Mouse (Mus musculus) thymus, postnatal 25 days (tissue): ENCODE data around the gene Fbxw4.

Experiments
- DNase-seq: peaks from one replicate; pipeline ENCODE4 v3.0.0; 2022

Gene Fbxw4

DNA sequence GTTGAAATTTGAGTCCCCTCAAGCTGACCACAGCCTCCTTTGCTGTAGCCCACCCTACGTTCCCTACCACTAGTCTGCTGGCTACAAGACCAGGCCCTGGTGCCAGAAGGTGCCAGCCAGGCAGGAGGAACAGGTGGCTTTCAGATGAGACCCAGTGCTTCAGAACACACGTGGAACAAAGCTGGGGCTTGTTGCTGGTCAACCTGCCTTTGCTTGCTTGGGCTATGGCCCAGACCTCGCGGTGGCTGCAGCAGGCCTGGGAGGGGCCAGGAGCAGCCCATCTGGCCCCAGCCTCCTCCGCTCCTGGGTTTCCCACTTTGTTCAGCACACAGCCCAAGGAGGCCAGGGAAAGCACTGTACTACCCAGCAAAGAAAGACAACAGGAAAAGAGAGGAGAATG, 49.3 kb downstream of the Fbxw4 start:
- DNase-seq, result no peak

DNA sequence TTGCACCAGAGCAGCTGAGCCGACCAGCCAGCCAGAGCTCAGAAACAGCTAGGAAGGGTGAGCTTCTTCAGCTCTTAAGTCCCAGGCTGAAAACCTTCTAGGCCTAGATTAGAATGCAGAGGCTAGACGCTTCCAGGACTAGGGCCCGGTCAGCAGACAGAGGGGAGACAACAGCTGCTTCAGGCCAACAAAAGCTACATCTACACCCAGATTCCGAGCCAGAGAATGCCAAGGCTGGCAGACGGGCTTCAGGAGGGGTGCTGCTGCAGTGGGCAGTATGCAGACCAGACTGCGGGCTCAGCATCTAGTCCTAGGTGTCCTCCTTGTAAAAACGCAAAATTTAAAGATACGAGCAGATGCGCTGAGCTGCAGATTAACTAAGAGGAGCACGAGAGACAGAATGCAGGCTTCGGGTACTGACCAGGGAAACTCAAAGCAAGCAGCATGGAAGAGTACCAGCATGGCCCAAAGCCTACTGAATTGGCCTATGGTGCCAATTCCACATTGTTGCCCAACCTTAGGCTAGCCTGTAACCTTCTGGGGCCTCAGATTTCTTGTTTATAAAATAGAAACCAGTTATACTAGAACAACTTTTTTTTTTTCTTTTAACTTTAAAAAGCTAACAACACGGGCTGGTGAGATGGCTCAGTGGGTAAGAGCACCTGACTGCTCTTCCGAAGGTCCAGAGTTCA, 51.3 kb downstream of the Fbxw4 start:
- no peak for DNase-seq

DNA sequence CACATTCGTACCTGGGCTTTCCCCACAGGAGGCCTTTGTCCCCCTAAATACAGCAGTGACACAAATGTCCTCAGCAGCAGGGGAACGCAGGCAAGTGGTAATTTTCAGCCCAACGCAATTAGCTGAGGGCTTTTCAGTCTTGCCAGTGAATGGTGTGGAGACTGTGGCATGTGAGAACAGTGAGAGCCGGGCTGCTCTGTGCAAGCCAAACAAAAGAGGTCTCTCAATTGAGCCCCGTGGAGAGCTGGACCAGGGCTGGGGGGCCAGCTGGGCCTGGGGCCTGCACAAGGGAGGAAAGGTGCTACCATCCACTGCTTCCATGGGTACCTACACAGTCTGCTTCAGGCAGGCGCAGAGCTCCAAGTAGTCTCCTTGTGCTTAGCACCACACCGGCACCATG, 52.6 kb downstream of the Fbxw4 start:
- no peak for DNase-seq

DNA sequence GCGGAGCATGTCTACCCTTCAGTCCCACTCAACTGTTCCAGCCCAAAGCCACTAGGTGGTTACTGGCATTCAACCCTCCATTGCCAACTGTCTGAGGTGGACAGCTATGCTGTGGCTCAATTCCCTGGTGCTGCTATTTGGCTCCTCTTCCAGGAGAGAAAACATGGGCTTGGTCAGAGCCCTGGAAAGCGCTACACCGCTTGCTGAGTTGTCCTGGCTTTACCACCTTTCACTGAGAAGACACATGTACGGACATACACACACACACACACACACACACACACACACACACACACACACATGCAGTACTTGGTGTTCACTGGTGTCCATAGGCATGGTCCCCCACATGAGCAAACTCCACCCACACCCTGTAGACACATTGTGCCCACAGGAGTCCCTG, 53.4 kb downstream of the Fbxw4 start:
- no peak for DNase-seq

DNA sequence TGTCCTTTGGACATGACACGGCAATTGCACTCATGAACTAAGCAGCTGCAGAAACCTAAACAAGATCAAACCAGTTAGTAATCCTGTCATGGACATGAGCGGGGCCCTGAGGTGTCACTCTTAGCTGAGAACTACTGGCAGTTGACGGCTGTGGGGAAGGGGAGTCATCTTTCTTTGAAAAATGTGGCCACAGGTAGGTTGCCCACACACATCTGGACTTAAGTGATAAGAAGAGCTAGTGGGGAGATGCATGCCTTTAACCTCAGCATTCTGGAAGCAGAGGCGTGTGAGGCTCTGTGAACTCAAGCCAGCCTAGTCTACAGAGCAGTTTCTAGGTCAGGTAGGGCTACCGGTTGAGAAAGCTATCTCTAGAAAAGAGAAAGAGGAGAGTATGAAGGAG, 57.5 kb downstream of the Fbxw4 start:
- DNase-seq, result no peak

DNA sequence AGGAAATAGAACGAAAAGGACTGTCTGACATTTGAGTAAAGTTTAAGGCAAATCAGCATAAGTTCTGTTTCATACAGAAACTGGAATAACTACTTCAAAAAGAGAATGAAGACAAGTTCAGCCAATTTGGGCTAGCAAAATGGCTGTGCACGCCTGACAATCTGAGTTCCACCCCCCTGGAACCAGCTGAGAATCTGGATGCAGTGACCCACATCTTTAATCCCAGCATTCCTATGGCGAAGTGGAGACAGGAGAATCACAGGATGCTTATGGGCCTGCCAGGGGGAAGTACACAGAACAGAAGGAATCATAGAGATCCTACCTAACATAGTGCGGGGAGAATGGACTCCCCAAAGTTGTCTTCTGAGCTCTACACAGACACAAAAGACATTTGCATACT, 63.0 kb downstream of the Fbxw4 start:
- no peak for DNase-seq

DNA sequence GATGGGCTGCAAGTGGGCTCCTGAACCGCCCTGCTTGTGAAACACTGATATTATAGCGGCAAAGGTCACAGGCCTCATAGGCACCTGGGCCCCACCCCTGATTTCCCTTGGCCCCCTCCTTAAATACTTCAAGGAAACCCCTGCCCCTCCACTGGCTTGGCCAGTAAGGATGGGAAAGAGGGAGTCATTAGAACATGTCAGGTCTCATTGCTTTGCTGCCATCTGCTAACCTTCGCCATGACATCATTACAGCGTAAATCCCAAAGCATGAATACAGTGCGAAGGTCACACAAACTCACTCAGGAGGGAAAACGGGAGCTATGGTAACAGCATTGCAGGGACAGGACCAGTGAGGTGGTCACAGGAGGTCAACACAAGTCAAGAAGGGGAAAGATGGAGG, 63.7 kb downstream of the Fbxw4 start:
- DNase-seq, result no peak

DNA sequence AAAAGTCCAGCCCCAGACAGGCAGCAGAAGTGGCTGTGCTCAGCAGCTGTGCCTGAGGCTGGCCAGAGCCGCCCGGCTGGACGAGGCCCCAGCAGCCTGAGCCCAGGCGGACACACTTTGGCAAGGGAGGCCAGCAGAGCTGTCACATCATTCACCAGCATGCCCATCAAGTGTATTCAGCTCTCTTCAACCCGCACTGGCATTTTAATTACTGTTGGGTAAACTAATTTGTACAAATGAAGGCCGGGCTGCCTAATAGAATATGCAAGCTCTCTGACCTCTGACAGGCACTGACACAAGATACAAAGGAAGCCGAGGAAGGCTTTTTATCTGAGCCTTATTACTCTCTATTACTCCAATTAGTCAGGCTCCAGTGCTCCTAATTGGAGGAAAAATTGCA, 64.1 kb downstream of the Fbxw4 start:
- DNase-seq, result no peak

DNA sequence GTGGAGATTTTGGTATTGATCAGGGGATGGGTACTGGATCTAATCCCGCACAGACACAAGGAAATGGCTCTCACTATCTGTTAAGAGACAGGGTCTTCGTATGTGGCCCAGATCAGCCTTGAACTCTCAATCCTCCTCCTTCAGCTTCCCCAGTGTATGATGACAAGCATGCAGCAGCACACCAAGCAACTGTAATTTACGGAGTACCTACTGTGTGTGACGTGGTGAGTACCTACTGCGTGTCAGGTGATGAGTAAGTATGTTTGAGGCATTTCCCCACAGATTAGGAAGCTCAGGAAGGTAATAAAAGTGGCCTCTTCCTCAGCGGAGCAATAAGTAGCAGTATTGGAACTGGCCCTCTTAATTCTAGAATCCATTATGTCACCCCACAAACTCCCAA, 64.6 kb downstream of the Fbxw4 start:
- DNase-seq, result no peak

DNA sequence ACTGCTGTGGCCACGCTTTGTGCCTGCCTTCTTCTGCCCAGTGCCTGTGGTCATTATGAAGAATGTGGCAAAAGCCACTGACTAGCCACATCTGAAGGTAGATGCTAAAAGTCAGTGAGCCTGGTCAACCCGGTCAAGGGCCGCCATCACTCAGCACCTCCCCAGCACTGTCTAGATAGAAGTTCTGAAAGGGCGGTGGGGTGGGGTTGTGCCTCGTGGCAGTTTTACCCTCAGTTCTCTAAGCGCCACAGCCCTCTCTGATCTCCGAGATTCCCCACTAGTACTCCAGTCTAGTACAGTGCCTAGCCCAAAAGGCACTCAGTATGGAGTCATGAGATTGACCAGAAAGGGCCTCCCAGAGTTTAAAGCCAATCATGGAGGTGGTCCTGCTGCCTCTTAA, 66.0 kb downstream of the Fbxw4 start:
- DNase-seq, result no peak

DNA sequence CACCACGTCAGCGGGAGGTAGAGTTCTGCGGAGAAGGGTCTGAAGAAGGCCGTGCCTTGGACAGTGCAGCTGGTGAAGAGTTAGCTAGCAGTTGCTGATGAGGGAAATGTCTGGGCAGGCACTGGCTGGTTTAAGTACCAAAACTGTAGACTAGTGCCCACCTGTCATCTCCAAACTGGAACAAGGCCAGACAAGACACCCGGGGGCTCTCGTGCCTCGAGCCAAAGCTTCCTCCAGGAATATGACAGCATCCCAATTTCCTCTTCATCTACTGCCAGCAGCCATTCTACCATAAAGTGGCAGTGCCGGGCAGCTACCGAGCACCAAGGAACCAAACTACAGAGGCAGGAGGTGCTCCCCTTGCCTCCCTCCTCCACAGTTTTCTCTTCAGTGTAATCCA, 67.2 kb downstream of the Fbxw4 start:
- DNase-seq, result no peak

DNA sequence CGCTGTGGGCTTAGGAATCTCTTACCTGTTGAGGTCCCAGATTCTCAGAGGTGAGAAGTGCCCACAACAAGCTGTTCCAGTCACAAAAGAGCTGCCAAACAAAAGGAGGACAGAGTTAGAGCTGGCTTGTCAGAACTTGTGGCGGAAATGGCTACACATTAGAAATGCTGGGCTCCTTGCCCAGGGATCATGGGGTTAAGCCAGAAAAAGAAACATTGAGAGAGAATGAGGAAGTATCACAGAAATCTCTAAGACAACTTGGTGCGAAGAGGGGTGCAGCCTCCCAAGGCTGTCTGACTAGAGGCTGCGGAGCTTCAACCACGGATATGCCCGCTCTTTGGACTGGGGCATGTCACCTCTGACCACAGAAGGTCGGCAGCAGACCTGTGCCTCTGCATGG, 68.4 kb downstream of the Fbxw4 start:
- DNase-seq, result no peak

DNA sequence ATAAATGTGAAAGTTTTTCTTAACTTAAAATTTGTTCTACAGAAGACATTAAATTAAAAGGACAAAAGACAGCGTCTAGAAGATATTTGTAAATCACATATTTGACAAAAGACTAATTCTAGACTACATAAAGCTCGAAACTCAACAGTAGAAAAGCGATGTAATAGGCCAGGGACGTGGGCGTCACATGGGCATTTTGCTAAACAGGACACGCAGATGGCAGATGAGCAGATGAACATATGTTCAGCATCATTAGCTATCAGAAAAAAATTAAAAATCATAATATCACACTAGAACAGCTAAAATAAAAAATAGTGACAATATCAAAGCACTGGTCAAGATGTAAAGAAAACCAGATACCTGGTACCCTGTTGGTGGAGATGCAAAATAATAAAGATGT, 70.4 kb downstream of the Fbxw4 start:
- no peak for DNase-seq

DNA sequence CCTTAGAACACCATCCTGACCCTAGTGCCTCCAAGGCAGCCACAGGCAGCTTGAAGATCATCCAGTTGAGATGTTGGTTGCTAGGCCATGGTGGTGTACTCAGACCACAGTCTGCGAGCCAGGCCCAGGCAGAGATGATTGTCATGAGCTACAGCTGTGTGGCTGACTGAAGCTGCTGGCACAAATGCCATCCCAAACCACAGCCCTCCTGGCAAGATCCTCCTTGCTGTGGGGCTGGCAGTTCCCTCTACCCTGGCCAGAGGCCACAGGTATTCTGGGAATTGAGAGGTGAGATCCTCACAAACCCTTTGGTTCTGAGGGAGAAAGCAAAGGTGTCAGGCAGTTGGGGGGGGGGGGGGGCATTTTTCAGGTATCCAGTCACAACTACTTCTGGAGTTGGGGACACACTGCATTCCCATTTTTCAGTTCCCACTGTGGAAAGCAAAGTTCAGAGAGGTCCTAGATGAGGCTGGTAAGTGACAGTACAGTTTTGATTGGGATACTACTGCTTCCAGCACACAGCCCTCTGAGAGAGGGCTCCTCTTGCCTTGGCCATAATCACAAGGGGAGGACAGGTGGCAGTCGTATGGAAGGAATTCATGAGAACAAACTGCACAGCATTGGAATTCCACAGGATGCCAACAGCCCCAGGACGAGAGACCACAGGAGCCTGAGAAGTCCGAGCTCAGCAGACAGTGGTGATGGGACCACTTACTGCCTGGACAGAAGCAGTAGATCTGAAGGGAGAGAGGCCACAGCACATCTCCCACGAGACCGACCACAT, 72.4 kb downstream of the Fbxw4 start:
- no peak for DNase-seq

DNA sequence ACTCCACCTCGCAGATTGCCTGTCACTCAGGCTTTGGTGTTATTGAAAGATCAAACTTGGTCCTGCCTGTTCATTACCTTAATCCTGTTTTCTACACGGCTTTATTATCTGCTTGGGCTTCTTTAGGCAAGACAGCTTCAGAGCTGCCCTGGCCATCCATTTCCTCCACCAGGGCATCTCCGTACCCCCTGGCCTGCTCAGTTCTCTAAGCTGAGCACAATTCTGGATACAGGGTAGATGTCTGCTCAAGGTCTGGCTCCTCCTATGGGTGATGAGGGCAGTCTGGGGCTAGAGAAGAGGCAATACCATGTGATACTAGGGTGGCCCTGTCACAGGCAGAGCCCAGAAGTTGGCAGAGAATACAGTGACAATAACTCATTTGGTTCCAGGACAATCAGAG, 73.3 kb downstream of the Fbxw4 start:
- no peak for DNase-seq

DNA sequence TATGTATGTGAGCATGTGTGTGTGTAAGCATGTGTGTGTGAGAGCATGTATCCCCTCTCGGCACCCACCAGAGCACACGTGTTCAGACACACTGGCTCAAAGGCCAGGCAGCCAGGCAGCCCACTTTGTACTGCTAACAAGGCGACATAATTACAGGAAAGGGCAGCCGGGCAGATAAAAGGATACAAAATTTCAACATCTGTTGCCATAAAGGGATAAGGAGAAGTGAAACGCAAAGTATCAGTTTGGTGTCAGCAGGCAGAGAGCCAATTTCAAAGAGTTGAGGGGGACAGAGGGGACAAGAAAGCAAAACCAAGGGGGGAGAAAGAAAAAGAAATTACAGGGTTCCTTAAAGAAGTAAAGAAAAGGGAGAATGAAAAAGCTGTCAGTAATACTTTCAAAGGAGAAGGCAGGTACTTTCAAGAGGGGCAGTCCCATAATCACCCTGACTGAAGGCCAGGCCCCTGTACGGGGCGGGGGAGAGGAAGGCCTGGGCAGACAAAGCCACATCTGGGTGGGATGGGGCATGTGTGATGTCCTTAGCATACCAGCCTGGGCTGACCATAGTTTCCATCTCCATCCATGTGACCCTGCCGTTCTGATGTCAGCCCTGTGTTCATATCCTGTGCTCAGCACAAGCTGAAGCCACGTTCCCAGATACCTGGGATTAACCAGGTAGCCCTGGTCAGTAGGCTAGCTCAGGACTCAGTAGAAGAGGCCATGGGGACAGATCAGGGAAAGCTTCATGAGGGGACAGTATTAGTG, 75.1 kb downstream of the Fbxw4 start:
- no peak for DNase-seq

DNA sequence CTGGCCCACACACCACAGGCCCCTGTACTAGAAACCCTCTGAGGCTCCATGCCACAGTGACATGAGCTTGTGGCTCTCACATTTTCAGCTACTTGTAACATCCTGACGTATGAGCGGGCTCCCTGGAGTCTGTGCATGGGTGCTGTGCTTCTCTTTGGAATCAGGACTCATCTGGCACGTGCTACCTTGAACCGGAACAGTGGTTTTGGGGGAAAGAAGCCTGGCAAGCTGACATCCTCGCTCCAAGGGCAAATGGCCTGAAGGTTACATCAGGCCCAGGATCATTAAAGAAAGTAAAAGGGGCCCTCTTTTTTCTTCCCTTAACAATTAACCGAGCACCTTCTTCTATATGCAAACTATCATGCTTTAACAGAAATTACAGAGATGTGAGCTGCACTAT, 77.0 kb downstream of the Fbxw4 start:
- DNase-seq, result no peak

DNA sequence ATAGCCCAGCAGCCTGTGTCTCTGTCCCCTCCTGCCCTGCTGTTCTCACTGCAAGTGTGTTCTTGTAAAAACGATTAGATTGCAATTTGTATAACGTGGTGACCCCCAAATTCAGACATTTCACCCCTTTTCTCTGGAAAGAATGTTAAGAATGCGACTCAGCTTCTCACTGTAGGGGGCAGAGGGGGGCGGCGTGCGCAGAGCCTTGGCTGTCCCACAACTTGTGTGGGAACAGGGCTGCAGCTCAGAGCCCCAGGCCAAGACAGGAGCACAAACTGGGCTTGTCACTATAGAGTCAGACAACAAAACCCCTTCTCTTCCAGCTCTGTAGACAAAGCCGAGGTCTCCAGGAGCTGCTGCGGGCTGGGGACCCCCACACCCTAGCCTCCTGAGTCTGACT, 78.0 kb downstream of the Fbxw4 start:
- DNase-seq, result no peak

DNA sequence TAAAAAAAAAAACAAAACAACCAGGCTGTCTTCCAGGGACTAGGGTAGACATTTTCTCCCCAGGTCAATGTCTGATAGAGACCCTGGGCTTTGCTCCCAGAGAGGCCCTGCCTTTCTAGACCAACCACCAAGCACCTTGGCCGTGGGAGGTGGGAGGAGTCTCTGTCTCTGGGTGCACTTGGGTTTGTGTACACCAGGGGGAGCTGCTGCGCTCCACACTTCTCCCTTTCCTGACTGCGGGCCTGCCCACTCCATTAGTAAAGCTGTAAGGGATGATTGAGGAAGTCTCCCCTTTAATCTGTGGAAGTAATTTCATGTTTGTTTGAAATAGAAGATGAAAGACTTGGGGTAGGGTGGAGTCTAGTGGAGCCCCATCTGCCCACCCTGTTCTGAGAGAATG, 78.9 kb downstream of the Fbxw4 start:
- peak; percentile 71 for DNase-seq

DNA sequence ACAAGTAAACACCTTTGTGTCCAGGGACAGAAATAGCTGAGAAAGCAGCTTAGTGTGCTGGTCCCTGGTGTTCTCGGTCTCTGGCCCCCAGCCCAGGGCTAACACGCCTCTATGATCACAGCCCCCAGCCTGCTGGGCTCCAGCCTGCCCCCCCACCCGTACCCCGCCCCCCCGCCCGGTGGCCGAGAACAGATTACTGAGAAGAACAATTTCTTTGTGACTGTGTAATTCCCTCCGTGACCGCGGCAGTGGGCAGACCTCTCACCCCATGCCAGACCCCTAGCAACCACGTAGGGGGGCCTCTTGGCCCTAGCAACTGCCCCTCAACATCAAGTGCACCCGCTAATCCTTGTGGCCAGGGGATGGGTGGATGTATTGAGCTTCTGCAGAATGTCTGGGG, 79.9 kb downstream of the Fbxw4 start:
- no peak for DNase-seq

DNA sequence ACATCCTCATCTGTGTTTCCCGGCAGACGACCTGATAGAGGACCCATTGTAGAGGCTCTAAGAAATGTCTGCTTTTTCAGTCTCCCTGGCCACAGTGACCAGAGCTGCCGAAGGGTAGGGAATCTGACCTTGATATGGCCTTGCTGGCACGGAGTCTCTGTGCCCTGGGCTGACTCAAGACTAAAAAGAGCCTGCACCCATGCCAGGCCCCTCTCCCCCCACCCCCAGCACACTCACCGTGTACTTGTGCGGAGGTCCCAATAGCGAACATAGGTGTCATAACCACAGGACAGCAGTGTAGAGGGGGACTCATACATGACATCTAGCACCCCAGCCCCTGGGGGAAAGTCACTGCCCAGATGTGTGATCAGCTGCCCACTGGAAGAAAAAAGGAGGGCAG, 80.7 kb downstream of the Fbxw4 start:
- DNase-seq, result no peak

DNA sequence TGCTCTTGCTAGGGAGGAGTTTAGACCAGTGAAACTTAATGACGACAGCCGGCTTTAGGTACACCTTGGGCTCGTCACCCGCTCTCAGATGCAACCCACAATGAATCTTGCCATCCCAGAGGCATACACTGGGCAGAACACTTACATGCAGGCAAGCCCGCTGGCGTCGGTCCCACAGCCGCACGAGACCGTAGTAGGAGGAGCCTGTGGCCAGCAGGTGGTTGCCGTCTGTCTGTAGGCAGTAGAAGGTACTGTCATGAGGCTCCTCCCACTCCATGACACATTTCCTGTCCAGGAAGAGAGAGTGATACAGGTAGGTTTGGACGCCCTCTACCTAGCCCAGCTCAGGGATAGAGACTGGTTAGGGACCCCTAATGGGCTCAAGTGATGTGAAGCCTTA, 81.1 kb downstream of the Fbxw4 start:
- no peak for DNase-seq

DNA sequence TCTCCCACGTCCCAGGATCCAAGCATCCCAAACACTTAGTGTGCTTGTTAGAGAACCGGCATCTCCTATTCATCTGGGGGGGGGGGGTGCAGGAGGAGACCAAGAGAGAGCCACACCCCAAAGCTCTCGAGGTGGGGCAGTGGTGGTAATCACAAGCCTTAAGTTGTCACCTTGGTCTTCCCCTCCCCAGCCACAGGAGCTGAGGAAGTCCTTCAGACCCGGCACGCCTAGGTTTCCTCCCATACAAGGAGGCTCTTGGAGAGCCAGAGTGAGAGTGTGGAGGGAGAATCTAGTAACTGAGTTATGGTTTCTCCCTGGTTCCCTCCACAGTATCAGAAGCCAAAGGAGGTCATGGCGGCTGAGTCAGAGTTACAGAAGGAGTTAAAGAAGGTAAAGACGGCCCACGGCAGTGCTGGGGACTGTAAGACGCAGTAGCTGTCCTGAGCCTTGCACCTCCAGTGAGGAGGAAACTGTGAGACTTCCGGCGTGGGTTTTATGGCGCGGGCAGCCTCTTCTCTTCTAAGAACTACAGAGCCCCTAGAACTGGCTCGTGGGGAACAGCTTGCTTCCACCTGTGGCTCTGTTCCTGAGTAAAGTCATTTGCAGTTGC, 82.9 kb downstream of the Fbxw4 start:
- DNase-seq, result peak; percentile 77

DNA sequence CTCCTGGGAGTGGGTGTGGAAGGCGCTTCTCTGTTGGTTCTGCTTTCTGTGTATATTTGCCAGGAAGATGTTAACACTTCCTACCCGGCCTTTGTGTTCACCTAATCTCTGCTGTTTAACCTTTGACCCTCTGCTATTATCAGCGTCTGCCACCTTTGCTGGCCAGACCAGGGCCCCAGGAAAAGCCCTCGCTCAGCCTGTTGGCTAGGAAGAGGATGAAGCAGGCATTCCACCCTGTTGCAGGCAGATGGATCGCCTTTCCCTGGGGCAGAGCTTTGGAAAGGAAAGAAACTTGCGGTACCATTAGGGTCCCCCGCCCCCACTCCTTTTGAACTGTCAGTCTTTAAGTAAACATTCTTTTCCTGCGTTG, 84.5 kb downstream of the Fbxw4 start:
- DNase-seq, result peak; percentile 28
